Mouse (Mus musculus) telencephalon, adult 2 months (tissue): ENCODE results near the gene Atp5g1.
A peak's percentile ranks its signal among the peaks of the same experiment; 100 is the strongest.
"Not testable (repeated sequence)": the region's sequence is repeated elsewhere in the genome, so short reads cannot be mapped to it uniquely, and the experiment has no call there.

Source experiments
- DNase-seq: peaks from one replicate; pipeline ENCODE4 v3.0.0-alpha.2; 2011; ENCODE audit warnings: low read depth, low spot score

The Atp5g1 gene

GRCm38 (mm10) chr11:96075509-96076220 lies at the start of gene Atp5g1:
Atp5g1 (minus strand) TSS chr11:96075670.
- DNase-seq: peak; percentile 100

DNA sequence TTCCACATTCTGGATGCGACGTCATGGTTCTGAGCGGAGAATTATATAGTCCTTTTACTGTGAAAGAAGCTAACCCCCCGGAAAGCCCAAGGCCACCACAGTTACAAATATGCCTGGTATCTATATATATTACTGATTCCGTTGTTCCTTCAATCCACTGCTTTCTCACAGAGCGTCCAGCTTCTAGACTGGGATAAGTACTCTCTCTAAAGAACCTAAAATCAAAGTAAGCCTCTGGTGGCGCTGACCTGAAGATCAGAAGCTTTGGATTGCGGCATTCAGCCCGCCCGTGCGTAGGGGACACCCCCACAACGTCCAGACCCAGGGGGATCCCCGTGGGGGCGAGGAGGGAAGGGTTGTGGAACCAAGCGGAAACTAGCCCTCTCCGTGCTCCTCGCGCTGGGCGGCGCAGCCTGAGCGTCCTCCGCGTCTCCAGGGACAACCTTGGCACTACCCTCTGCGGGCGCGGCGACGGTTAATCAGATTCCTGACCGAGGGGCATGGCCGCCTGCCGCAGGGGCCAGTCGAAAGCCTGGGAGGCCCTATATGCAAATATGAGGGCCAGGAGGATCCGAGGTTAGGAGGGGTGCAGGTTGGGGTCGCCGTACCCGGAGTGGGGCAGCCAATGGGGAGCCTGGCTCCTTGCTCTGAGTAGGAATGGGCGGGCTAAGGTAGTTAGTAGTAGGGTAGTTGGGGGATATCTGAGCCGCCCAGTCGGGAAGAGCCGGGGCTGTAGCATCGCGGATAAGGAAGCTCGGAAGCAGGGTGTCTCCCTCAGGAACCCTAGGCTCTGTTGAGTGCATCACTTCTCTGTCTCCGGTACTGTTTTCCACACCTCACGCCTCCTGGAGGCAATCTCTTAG lies 48.8 kb upstream of the Atp5g1 start:
- DNase-seq: no peak

- not testable (repeated sequence) for DNase-seq
These were observed 47.3 kb upstream of the Atp5g1 start for GRCm38 (mm10) chr11:96122806-96123205.

DNA sequence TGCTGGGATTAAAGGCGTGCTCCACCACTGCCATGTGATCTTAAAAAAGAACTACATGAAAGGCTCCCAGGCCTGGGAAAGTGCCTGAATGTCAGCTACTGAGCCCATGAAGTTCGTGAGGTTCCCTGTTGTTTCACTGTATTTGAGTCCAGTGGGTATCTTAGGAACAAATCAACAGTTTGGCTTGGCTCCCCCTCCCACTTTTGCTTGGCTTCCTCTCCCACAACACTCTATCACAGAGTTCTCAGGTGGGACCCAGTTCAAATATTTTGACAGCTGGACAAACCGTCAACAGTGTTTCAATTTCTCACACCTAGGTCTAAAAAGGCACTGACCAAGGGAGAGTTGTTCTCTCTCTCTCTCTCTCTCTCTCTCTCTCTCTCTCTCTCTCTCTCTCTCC lies 43.9 kb upstream of the Atp5g1 start:
- DNase-seq: no peak

GRCm38 (mm10) chr11:96116925-96117324 lies 41.5 kb upstream of the Atp5g1 start:
- not testable (repeated sequence) for DNase-seq

GRCm38 (mm10) chr11:96116116-96116515 lies 40.6 kb upstream of the Atp5g1 start:
- no peak for DNase-seq

DNA sequence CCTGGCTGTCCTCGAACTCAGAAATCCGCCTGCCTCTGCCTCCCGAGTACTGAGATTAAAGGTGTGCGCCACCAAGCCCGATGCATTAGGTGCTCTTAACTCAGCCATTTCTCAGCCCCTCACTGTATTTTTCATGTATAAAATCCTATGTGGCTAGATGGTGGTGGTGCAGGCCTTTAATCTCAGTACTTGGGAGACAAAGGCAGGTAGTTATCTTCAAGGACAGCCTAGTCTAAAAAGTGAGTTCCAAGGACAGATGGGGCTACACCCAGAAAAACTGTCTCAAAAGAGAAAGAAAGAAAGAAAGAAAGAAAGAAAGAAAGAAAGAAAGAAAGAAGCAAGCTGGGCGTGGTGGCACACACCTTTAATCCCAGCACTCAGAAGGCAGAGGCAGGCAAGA lies 39.9 kb upstream of the Atp5g1 start:
- DNase-seq: no peak

DNA sequence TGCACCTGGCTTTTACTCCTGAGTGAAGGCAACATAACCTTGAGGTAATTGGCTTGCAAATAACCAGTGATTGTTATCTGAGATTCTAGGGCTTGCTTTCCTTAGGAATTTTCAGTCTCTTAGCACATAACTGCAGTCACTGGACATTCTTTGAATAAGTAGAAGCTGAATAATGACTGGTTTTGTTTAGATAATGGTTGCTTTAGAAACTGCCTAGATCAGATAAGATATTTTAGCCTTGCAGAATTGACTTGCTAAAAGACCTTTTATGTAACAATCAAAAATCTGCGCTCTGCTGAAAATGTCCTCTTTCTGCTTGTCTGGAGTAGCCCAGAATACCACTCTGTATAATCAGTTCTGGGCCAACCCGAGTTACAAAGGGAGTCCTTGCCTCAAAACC lies 38.6 kb upstream of the Atp5g1 start:
- DNase-seq: no peak

DNA sequence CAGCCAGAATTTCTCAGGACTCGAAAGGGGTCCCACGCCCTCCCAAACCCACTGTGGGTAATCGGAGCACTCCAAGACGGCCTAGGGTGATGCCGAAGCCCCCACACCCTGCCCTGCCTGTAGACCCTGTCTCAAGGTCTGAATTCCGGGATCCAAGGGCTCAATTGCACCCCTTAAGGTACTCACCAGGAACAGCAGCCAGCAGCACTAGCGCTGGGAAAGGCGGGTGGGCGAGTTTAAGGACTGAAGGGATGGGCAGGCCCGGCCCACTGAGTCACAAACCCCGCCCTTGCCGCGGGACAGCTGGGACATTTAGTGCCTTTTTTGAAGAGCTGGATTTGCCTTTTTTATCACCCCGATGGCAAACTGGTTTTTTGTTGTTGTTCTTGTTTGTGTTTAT lies 36.3 kb upstream of the Atp5g1 start, which contains the start of gene Calcoco2:
Calcoco2 (minus strand) TSS at position 214 of the 400 bp plus-strand sequence.
- DNase-seq: no peak

GRCm38 (mm10) chr11:96110950-96111349 lies 35.5 kb upstream of the Atp5g1 start:
- not testable (repeated sequence) for DNase-seq

DNA sequence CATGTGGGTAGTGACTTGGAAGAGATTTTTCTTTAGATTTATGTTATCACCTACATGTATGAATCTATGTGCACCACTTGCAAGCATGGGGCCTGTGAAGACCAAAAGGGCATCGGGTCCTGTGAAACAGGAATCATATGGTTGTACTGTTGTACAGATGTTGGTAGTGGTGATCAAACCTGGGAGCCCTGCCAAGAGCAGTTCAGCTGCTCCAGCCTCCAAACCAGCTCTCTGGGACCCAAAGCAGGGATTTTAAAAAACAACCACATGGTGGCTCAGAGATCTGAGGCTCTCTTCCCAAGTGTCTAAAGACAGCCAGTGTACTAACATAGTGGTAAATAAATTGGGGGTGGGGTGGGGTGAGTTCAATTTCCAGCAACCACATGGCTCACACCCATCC lies 32.9 kb upstream of the Atp5g1 start:
- DNase-seq: no peak

GRCm38 (mm10) chr11:96093361-96093760 lies 17.9 kb upstream of the Atp5g1 start:
- no peak for DNase-seq

- DNase-seq: no peak
These were observed 17.3 kb upstream of the Atp5g1 start for GRCm38 (mm10) chr11:96092674-96093291.

- no peak for DNase-seq
These were observed 15.6 kb upstream of the Atp5g1 start for GRCm38 (mm10) chr11:96091073-96091472.

- DNase-seq: no peak
These were observed 12.5 kb upstream of the Atp5g1 start for GRCm38 (mm10) chr11:96087981-96088380.

GRCm38 (mm10) chr11:96082682-96083081 lies 7.2 kb upstream of the Atp5g1 start:
- no peak for DNase-seq

DNA sequence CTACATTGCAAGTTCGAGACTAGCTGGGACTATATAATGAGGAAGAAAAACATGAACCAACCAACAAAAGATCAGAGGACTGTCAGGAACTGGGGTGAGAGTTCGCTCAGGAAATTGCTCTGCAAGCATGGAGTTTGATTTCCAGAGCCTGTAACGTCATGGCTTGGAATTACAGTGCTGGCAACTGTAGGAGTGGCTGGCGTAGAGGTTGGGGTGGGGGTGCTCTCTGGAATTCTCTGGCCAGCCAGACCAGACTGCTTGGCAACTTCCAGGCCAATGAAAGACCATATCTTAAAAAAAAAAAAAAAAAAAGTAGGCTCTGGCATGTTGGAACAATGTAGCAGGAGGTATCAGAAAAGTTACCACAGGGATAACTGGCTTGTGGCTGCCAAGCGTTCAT lies 5.3 kb upstream of the Atp5g1 start:
- no peak for DNase-seq

DNA sequence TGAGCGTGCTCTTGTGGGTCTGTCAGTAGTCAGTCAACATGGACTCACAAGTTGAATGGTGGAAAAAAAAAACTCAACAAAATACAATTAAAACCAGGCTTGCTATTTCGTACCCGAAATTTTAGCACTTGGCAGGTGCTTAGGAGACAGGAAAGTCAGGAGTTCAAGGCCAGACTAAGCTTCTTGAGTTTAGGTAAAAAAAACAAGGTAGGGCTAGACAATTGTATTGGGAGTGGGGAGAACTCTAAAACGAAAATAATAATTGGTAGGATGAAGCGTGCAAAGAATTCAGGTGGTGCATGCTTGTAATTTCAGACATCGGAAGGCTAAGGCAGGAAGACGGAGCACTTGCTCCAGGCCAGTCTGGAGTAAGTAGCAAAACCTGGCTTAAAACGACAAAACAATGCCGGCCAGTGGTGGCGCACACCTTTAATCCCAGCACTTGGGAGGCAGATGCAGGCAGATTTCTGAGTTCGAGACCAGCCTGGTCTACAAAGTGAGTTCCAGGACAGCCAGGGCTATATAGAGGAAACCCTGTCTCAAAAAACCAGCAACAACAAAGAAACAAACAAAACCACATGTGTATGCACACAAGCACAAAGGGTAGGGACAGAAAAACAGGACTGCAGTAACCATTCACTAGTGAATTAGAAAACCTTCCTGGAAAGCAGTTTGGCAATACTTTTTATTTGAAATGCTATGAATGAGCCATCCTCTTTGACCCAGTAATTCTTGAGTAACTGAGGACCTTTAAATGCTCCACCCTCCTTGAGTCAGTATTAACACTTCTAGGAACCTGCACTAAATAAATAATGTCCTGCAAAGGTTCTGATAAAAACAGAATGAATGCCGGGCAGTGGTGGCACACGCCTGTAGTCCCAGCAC lies 993 bp upstream of the Atp5g1 start:
- no peak for DNase-seq

DNA sequence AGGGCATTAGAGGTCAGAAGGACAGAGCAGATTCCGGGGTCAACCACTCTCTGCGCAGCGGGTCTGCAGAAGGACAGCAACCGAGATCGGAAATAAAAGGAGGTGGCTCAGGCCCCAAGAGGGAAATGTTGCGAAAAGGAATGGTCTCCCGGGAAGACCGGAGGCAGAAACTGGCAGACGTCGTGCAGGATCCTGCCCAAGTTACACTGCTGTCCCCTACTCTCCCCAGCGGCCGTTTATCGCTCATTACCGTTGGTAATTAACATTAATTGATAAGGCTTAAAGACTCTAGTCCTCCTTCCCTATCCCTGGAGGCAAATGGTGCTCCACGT lies 327 bp downstream of the Atp5g1 start:
- DNase-seq: no peak

GRCm38 (mm10) chr11:96074351-96075176 lies 906 bp downstream of the Atp5g1 start:
- DNase-seq: no peak
